Mouse (Mus musculus) ES-Bruce4 (cell line): ENCODE data around the gene Adam15. TPM values are rescaled to one million over a fixed set of nuclear protein-coding genes. Genes with fewer than 3 reads are reported as not detected.

ENCODE experiments used
- H3K27ac ChIP-seq: 2 replicates; pipeline ENCODE4 v1.5.1; 2012; ENCODE audit warnings: low read length, inconsistent platforms; ENCODE audit not compliant: insufficient read depth
- H3K27me3 ChIP-seq: 2 replicates; pipeline ENCODE4 v1.6.1; 2012; ENCODE audit warnings: mild to moderate bottlenecking, low read length, inconsistent platforms; ENCODE audit not compliant: control insufficient read depth, poor library complexity, insufficient read depth, severe bottlenecking
- H3K36me3 ChIP-seq: 2 replicates; pipeline ENCODE4 v1.6.1; 2012; ENCODE audit warnings: inconsistent platforms, mild to moderate bottlenecking, low read length, moderate library complexity; ENCODE audit not compliant: control insufficient read depth, poor library complexity, insufficient read depth, severe bottlenecking
- H3K4me1 ChIP-seq: one replicate; pipeline ENCODE4 v1.8.1; 2011; ENCODE audit warnings: low read length; ENCODE audit not compliant: control insufficient read depth, insufficient read depth
- H3K4me3 ChIP-seq: 2 replicates; pipeline ENCODE4 v1.5.1; 2011; ENCODE audit warnings: low read depth, mild to moderate bottlenecking, low read length
- H3K9ac ChIP-seq: 2 replicates; pipeline ENCODE4 v1.6.1; 2012; ENCODE audit warnings: low read depth, mild to moderate bottlenecking, inconsistent platforms; ENCODE audit not compliant: poor library complexity, severe bottlenecking
- H3K9me3 ChIP-seq: replicated peaks from 2 replicates; pipeline ENCODE4 v1.6.1; 2012; ENCODE audit warnings: mild to moderate bottlenecking, low read length, inconsistent platforms; ENCODE audit not compliant: control insufficient read depth, poor library complexity, insufficient read depth, severe bottlenecking
- CTCF ChIP-seq: IDR thresholded peaks from one replicate; pipeline ENCODE4 v1.8.1; 2011; ENCODE audit warnings: low read depth, low read length
- EP300 ChIP-seq: IDR thresholded peaks from 2 replicates; pipeline ENCODE4 v1.6.1; 2011; ENCODE audit warnings: low read depth, low read length; ENCODE audit not compliant: insufficient read depth
- POLR2A ChIP-seq: IDR thresholded peaks from one replicate; pipeline ENCODE4 v1.8.1; 2011; ENCODE audit warnings: low read length; ENCODE audit not compliant: insufficient read depth
- polyA plus RNA-seq: library from polyadenylated mRNA; stranded (reverse); fragments of >200 nt; gene quantifications from 2 replicates; pipeline ENCODE4 v1.2.4, GENCODE M21; 2011; ENCODE audit warnings: low read depth; ENCODE audit not compliant: missing spikeins, insufficient read depth, insufficient read length

Gene Adam15
- polyA plus RNA-seq, 1 experiment = 25.2 TPM

DNA sequence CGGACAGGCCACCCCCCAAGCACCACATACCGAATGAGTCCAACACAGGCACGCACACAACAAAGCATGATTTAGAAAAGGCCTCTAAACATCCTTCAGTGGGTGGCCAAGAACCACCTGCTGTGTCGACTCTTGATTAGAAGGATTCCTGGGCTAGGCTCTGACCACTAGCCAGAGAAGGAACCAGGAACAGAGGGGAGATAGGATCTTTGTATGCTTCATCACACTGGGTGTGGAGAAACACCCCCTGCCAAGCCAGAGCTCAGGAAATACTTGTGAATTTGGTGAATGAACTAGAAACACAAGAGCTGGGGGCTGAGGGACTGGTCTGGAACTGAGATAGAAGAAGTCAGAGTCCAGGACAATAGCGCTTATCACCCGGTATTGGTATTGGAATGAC, 13.3 kb downstream of the Adam15 start:
- H3K9me3 ChIP-seq = no peaks in the 10 kb centered on the region

DNA sequence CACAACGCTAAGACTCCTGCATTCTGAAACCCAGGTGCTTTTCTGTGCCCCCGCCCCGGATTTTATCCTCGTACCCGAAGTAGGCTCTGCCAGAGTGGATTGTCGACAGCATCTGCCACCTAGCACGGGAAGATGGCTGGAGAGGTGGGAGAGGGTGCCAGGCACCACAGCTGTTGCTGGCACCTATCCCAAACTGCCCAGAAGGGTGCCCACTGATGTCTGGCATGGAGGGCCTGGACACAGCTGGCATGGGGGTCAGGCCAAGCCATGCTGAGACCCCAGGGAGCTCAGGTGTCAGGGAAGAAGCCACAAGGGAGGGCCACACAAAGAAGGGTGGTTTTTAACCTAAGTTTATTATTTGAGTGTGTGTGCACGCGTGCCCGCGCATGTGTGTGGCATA, 16.7 kb downstream of the Adam15 start:
- no peaks in the 10 kb centered on the region for H3K27me3 ChIP-seq
- no peak overlapping the region for H3K27ac ChIP-seq
- H3K36me3 ChIP-seq = 0 out of 2 replicates have a peak, but pooled peaks cover 6% of the 10 kb centered on the region
- TF ChIP-seq CTCF (no peak), EP300 (no peak), POLR2A (no peak)
- no peak overlapping the region for H3K9ac ChIP-seq
- H3K4me1 ChIP-seq = peaks cover 7% of the 10 kb centered on the region
- H3K4me3 ChIP-seq = no peak overlapping the region
- no peaks in the 10 kb centered on the region for H3K9me3 ChIP-seq

More for the DNA sequence above, 13.3 kb downstream of the Adam15 start:
- TF ChIP-seq POLR2A = no peak
- no peak for TF ChIP-seq CTCF
- TF ChIP-seq EP300 = no peak
- Histone ChIP-seq H3K4me3 (peak overlapping the region; percentile 71; the same call in 1 of the 2 replicates), H3K36me3 (0 out of 2 replicates have a peak, but pooled peaks cover 6% of the 10 kb centered on the region), H3K4me1 (peaks cover 5% of the 10 kb centered on the region), H3K9ac (0 out of 2 replicates have a peak overlapping the region, but pooled peaks have one; percentile 69), H3K27ac (peak overlapping the region; percentile 13; the same call in 1 of the 2 replicates), H3K27me3 (no peaks in the 10 kb centered on the region)

DNA sequence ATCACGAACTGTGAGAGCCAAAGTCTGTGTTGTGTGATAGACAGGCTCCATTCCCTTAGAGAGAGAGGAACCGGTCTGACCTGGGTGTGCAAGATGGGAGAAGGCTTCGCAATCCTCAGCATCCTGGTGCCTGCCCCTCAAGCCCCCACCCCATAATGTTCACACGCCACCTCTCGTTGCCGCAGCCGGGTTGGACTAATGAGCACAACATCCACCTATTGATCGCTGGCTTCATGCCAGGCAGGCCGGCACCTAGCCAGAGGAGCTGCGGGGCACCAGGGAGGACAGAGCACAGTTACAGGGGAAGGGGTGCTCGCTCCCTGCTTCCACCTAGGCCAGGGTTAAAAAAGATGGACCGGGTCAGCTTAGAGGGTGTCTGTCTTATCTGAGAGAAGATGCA, 17.3 kb downstream of the Adam15 start:
- Histone ChIP-seq H3K9me3 (no peaks in the 10 kb centered on the region), H3K27me3 (no peaks in the 10 kb centered on the region), H3K4me3 (no peak overlapping the region), H3K27ac (no peak overlapping the region), H3K9ac (no peak overlapping the region), H3K36me3 (0 out of 2 replicates have a peak, but pooled peaks cover 6% of the 10 kb centered on the region), H3K4me1 (peaks cover 11% of the 10 kb centered on the region)
- TF ChIP-seq POLR2A (no peak), EP300 (no peak), CTCF (no peak)

DNA sequence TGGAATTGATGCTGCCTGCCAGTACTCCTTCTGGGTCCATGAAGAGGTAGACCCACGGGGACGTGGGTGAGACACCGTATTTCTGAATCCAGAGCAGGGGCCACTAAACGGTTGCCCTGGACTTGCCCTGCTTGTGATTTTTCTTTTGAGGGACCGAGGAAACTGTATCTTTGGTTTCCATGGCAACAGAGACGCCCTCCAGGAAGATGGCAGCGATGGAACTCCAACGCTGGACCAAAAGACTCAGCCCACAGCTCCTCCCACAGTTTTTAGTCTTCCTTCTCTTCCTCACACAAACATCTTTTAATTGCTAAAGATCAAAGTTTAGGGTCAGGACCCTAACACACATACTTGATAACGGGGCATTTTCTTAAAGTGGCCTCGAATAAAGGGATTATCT, 17.8 kb downstream of the Adam15 start:
- Histone ChIP-seq H3K9me3 (no peaks in the 10 kb centered on the region), H3K4me1 (peaks cover 12% of the 10 kb centered on the region), H3K27ac (no peak overlapping the region), H3K9ac (no peak overlapping the region), H3K36me3 (0 out of 2 replicates have a peak, but pooled peaks cover 6% of the 10 kb centered on the region), H3K27me3 (no peaks in the 10 kb centered on the region), H3K4me3 (no peak overlapping the region)
- TF ChIP-seq EP300 (no peak), CTCF (no peak), POLR2A (no peak)

DNA sequence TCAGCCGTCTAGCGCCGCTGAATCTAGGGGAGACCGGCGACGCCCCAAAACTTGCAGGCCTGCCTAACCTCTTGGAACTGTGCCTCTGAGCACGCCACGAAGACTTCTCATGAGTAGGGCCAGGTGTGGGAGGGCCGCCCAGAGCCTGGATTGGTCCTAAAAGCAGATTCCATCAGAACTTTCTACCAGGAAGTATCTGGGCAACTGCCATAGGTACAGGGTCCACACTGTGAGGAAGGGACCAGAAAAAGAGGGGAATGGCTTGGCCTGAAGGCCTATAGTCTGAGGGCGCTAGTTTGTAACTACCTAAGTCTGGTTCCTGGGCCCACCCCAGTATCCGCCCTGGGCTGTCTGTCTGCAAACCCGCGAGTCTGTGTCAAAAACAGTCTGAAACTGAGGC, 18.2 kb downstream of the Adam15 start:
- Histone ChIP-seq H3K9me3 (no peaks in the 10 kb centered on the region), H3K27me3 (no peaks in the 10 kb centered on the region), H3K4me3 (peak overlapping the region; percentile 19; the same call in 1 of the 2 replicates), H3K9ac (peak overlapping the region; percentile 25; the same call in 1 of the 2 replicates), H3K27ac (peak overlapping the region; percentile 8; the same call in 1 of the 2 replicates), H3K4me1 (peaks cover 14% of the 10 kb centered on the region), H3K36me3 (0 out of 2 replicates have a peak, but pooled peaks cover 6% of the 10 kb centered on the region)
- TF ChIP-seq CTCF = no peak
- TF ChIP-seq EP300 = no peak
- no peak for TF ChIP-seq POLR2A

DNA sequence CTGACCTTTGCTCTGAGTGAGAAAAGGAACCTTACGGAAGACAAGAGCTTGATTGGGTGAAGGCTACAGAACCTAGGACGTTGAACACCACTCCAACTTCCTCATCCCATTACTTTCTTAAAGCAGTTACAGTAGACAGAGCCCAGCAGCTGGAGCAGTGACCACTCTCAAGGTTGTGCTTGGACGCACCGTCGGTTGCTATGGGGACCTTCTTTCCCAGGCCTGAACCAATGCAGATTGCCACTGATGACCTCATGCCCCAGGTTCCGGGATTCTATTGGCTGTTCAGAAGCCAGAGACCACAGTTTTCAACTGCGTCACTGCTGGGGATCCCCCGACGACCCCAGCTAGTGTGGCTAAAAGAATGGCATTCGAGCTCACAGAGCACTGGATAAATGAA, 18.8 kb downstream of the Adam15 start:
- H3K36me3 ChIP-seq = 0 out of 2 replicates have a peak, but pooled peaks cover 6% of the 10 kb centered on the region
- H3K27ac ChIP-seq = no peak overlapping the region
- no peak for TF ChIP-seq POLR2A
- no peak for TF ChIP-seq EP300
- TF ChIP-seq CTCF = no peak
- no peaks in the 10 kb centered on the region for H3K9me3 ChIP-seq
- H3K27me3 ChIP-seq = no peaks in the 10 kb centered on the region
- peaks cover 14% of the 10 kb centered on the region for H3K4me1 ChIP-seq
- H3K9ac ChIP-seq = no peak overlapping the region; the same call in 1 of the 2 replicates
- no peak overlapping the region for H3K4me3 ChIP-seq
